Mouse (Mus musculus) neural tube, embryonic 15.5 days (tissue): ENCODE measurements around the gene Lamc1. TPM values are rescaled to one million over a fixed set of nuclear protein-coding genes. Genes with fewer than 3 reads are reported as not detected.
"Not testable (repeated sequence)": the region's sequence is repeated elsewhere in the genome, so short reads cannot be mapped to it uniquely, and the experiment has no call there.

Experiments
- ATAC-seq: fragments of 200-750 bp; cut with Nextera tagmentation; 2 replicates; pipeline ENCODE4 v1.8.0; 2017; ENCODE audit warnings: mild to moderate bottlenecking, moderate TSS enrichment, moderate library complexity; ENCODE audit not compliant: low FRiP score
- H3K27ac ChIP-seq: fragments of 300-500 bp; sonication (generic); replicated peaks from 2 replicates; pipeline ENCODE4 v1.5.1; 2015; ENCODE audit warnings: mild to moderate bottlenecking, inconsistent platforms
- H3K27me3 ChIP-seq: fragments of 300-500 bp; sonication (generic); replicated peaks from 2 replicates; pipeline ENCODE4 v1.6.1; 2015; ENCODE audit warnings: inconsistent platforms
- H3K36me3 ChIP-seq: fragments of 300-500 bp; sonication (generic); 2 replicates; pipeline ENCODE4 v1.6.1; 2015; ENCODE audit warnings: inconsistent platforms
- H3K4me1 ChIP-seq: fragments of 300-500 bp; sonication (generic); 2 replicates; pipeline ENCODE4 v1.6.1; 2015; ENCODE audit warnings: inconsistent platforms
- H3K4me2 ChIP-seq: fragments of 300-500 bp; sonication (generic); 2 replicates; pipeline ENCODE4 v1.6.1; 2015; ENCODE audit warnings: inconsistent platforms, mild to moderate bottlenecking, moderate library complexity
- H3K4me3 ChIP-seq: fragments of 300-500 bp; sonication (generic); replicated peaks from 2 replicates; pipeline ENCODE4 v1.5.1; 2015; ENCODE audit warnings: mild to moderate bottlenecking, inconsistent platforms
- H3K9ac ChIP-seq: fragments of 300-500 bp; sonication (generic); replicated peaks from 2 replicates; pipeline ENCODE4 v1.6.1; 2015; ENCODE audit warnings: mild to moderate bottlenecking, inconsistent platforms
- H3K9me3 ChIP-seq: fragments of 300-500 bp; sonication (generic); replicated peaks from 2 replicates; pipeline ENCODE4 v1.6.1; 2016; ENCODE audit warnings: inconsistent platforms
- WGBS: fragments of 180-500 bp; shearing (Covaris S2); methylation state at CpG from one replicate; pipeline ENCODE4 v1.1.7; 2015; ENCODE audit warnings: mixed read lengths; 5-methylcytosine and 5-hydroxymethylcytosine counted together
- polyA plus RNA-seq: library from polyadenylated mRNA; unstranded; fragments of >200 nt; fragmentation: Nextera tagmentation; extraction: Ambion mirVana; gene quantifications from 2 replicates; pipeline ENCODE4 v1.2.1, GENCODE M21; 2015

Lamc1 gene
- polyA plus RNA-seq, 1 experiment from 2014 or later = 17.1 TPM

DNA sequence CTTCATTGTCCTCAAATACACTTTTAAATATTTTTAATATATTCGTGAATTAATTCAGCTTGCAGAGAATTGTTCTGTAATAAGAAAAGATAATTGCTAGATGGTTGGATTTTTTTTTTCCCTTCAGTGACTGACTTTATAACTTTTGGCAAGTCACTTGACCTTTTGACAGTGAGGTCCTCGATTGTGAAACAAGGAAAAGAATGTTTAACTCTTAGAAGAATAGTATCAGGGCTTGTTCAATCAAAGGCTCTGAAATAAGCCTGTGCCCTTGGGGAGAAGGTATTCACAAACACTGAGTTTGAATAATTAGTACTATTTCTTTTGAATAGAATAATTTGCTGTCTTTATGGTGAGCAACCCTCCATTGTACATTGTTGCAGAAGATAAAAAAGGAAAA lies 21.9 kb upstream of the Lamc1 start:
- WGBS = 41% methylated on average over 2 of the region's 2 CpGs
- no peaks in the 10 kb centered on the region for H3K9me3 ChIP-seq

DNA sequence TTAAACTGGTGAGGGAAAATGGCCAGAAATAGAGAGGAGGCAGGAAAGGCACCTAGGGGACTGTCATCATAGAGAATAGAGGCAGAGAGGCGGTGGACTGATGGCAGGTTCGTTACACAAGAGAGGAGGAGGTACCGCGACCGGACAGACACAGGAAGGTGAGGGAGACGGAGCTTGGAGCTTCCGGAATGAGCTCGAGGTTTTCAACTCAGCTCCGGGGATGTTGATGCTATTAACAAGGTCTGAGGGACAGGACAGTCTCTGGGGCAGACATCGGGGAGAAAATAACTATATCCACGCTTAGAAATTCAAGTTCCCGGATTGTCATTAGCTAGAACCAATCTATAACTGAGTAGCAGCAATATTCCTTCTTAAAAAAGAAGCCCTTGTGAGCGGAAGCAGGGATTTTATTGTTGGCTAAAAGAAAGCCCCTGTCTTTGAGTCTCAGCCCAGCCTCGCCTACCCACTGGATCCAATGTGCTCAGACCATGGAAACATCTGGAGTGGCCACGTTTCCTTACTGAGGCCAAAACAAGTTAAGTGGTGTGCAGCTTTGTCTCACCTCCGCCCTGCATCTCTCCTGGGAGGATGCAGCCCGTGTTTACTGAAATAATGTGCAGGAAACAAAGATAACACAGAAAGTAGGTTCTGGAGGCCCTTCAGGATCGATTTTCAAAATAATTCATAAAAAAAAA lies 21.3 kb upstream of the Lamc1 start:
- Histone ChIP-seq H3K36me3 (no peaks in the 10 kb centered on the region), H3K27me3 (no peaks in the 10 kb centered on the region), H3K4me3 (no peak overlapping the region), H3K4me2 (no peak overlapping the region), H3K9me3 (no peaks in the 10 kb centered on the region), H3K4me1 (no peaks in the 10 kb centered on the region), H3K9ac (no peak overlapping the region), H3K27ac (no peak overlapping the region)
- 71% methylated on average over 18 of the region's 18 CpGs for WGBS
- no peak for ATAC-seq

More for the DNA sequence above, 21.9 kb upstream of the Lamc1 start:
- no peak overlapping the region for H3K9ac ChIP-seq
- H3K27me3 ChIP-seq = no peaks in the 10 kb centered on the region
- no peak overlapping the region for H3K4me2 ChIP-seq
- no peaks in the 10 kb centered on the region for H3K4me1 ChIP-seq
- H3K27ac ChIP-seq = no peak overlapping the region
- H3K36me3 ChIP-seq = no peaks in the 10 kb centered on the region
- ATAC-seq = no peak
- H3K4me3 ChIP-seq = no peak overlapping the region

DNA sequence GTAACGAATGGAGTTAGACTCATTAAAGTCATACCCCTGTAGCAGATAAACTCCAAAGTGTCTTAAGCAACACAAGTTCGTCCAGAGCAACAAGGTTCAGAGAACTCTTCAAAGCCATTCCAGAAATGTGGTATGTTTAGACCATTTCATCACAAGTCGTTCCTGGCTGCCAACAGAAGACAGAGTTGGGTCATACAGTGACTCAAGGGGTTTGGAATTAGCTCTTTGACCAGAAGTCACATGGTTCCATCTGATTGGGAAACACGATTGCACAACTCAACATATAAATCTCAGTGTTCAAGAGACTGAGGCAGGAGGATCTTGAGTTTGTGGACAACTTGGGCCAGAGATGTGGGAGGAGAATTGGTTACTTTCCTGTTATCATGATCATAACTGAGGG lies 18.4 kb upstream of the Lamc1 start:
- H3K4me3 ChIP-seq = no peak overlapping the region
- no peaks in the 10 kb centered on the region for H3K9me3 ChIP-seq
- no peaks in the 10 kb centered on the region for H3K36me3 ChIP-seq
- no peak overlapping the region for H3K4me2 ChIP-seq
- H3K27ac ChIP-seq = no peak overlapping the region
- H3K4me1 ChIP-seq = peaks cover 4% of the 10 kb centered on the region; the same call in 1 of the 2 replicates
- H3K9ac ChIP-seq = no peak overlapping the region
- H3K27me3 ChIP-seq = no peaks in the 10 kb centered on the region
- no peak for ATAC-seq
- 86% methylated on average over 4 of the region's 4 CpGs for WGBS

DNA sequence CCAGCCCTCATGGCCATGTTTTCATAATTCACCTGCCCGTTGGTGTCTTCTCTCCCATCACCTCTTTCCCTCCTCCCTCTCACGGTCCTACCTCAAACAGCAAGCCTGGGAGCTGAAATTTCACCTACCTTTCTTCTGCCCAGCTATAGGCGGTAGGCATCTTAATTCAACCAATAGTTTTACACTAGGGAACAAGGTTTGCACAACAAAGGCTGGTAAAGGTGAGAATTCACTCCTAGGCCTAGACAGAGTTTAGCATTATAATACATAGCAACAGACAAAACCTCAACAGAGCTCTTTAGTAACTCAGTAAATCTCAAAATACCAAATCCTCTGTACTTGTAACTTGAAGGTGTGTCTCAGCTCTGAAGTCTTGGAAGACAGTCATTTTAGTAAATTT lies 15.1 kb upstream of the Lamc1 start:
- ATAC-seq = no peak
- Histone ChIP-seq H3K9me3 (no peaks in the 10 kb centered on the region), H3K27ac (no peak overlapping the region), H3K4me1 (peaks cover 4% of the 10 kb centered on the region), H3K36me3 (no peaks in the 10 kb centered on the region), H3K27me3 (no peaks in the 10 kb centered on the region), H3K4me3 (no peak overlapping the region), H3K9ac (no peak overlapping the region), H3K4me2 (no peak overlapping the region)
- WGBS = 67% methylated on average over 3 of the region's 3 CpGs

GRCm38 (mm10) chr1:153347040-153347439 lies 14.5 kb upstream of the Lamc1 start:
- no peak for ATAC-seq
- 99% methylated on average over 2 of the region's 2 CpGs for WGBS
- no peaks in the 10 kb centered on the region for H3K9me3 ChIP-seq

DNA sequence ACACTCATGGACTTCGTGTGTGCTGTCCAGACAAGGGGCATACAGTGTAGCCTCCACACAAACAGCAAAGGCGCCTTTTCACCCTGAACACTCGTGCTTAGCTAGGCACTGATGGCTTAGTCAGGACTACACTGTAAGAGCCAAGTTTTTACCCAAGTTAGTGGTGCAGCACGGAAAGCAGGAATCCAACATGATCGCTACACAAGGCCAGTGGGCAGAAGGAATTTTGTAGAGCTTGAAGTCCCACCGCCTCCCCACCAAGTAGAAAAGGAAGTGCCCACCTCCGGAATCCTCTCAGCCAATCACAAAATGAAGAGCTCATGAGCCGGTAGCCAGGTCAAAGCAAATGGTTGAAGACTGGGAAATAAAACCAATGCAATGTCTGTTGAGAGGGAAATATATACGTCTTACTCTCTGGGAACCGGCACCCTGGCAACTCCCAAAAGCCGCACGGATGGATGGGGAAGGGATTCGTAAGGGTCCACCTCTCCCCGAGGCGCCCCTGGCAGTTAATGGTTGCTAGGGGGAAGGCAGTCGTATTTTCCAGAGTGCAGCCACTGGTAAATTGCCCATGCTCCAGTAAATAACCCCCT lies 13.2 kb upstream of the Lamc1 start:
- H3K27me3 ChIP-seq = no peaks in the 10 kb centered on the region
- no peaks in the 10 kb centered on the region for H3K9me3 ChIP-seq
- no peak; the same call in 1 of the 2 replicates for ATAC-seq
- peak overlapping the region; percentile 37 for H3K4me3 ChIP-seq
- 37% methylated on average over 16 of the region's 16 CpGs for WGBS
- no peaks in the 10 kb centered on the region for H3K36me3 ChIP-seq
- H3K9ac ChIP-seq = 0 out of 2 replicates have a peak overlapping the region, but pooled peaks have one; percentile 15
- peaks cover 4% of the 10 kb centered on the region for H3K4me1 ChIP-seq
- H3K27ac ChIP-seq = no peak overlapping the region; the same call in 1 of the 2 replicates
- H3K4me2 ChIP-seq = peak overlapping the region; percentile 54

More at GRCm38 (mm10) chr1:153347040-153347439, 14.5 kb upstream of the Lamc1 start:
- peaks cover 4% of the 10 kb centered on the region for H3K4me1 ChIP-seq
- H3K27me3 ChIP-seq = no peaks in the 10 kb centered on the region
- no peak overlapping the region for H3K4me3 ChIP-seq
- no peaks in the 10 kb centered on the region for H3K36me3 ChIP-seq
- H3K9ac ChIP-seq = no peak overlapping the region
- no peak overlapping the region for H3K27ac ChIP-seq
- no peak overlapping the region for H3K4me2 ChIP-seq

- Histone ChIP-seq H3K9me3 (no peaks in the 10 kb centered on the region), H3K4me2 (no peak overlapping the region), H3K36me3 (no peaks in the 10 kb centered on the region), H3K27me3 (no peaks in the 10 kb centered on the region), H3K27ac (no peak overlapping the region), H3K4me3 (no peak overlapping the region), H3K9ac (no peak overlapping the region), H3K4me1 (peaks cover 4% of the 10 kb centered on the region)
- ATAC-seq = no peak
- WGBS = 88% methylated on average over 2 of the region's 2 CpGs
These were observed 12.4 kb upstream of the Lamc1 start for GRCm38 (mm10) chr1:153345002-153345401.

DNA sequence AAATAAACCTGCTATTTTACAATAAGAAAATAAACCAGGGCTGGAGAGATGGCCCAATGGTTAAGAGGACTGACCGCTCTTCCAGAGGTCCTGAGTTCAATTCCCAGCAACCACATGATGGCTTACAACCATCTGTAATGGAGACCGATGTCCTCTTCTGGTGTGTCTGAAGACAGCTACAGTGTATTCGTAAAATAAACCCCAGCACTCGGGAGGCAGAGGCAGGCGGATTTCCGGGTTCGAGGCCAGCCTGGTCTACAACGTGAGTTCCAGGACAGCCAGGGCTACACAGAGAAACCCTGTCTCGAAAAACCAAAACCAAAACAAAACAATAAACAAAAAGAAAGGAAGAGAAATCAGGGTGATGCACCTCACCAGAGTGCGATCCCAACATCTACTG lies 2.9 kb upstream of the Lamc1 start:
- peaks cover 21% of the 10 kb centered on the region for H3K4me1 ChIP-seq
- H3K9me3 ChIP-seq, H3K36me3 ChIP-seq, H3K4me2 ChIP-seq, H3K4me3 ChIP-seq, H3K27ac ChIP-seq, H3K9ac ChIP-seq, H3K27me3 ChIP-seq, ATAC-seq: not testable (repeated sequence)
- WGBS = 95% methylated on average over 10 of the region's 10 CpGs

DNA sequence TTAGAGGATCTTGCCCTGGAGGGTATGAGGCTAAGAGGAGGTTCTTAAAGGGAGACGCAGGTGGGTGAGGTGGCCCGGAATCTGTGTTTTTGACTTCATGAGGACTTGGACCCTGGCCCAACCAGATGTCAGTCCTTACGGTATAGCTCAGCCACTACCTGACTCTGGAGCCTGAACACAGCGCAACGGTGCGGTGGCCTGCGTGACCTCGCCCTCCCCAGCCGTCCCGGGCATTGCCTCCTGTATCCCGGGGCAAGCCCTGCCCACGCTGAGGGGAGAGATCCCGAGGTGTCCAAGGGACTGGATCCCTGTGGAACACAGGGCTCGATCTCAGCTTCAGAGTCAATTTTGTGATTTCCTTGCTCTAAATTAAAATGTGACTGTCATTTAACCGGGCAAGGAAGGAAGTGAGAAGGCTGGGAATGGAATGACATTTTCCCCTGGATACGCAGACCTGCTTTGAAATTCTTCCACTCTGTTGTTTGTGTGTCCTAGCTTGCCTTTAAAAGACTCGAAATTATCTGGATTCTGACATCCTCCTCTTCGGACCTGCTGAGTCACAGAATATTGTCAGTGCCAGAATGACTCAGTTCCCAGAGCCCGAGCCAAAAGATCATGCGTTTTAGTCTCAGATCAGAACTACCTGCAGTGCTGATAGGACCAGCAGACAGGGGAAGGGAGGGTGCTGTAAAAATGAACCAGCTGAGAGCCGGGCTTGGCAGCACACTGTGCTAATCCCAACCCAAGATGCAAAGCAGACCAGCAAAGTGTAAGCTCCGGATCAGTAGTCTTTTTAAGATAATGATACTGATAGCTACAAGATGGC lies 923 bp upstream of the Lamc1 start:
- no peaks in the 10 kb centered on the region for H3K9me3 ChIP-seq
- ATAC-seq = peak; percentile 57
- H3K4me3 ChIP-seq = peak overlapping the region; percentile 82
- WGBS = 5% methylated on average over 22 of the region's 22 CpGs
- H3K27ac ChIP-seq = peak overlapping the region; percentile 89
- peak overlapping the region; percentile 77 for H3K4me2 ChIP-seq
- H3K36me3 ChIP-seq = no peaks in the 10 kb centered on the region
- peaks cover 36% of the 10 kb centered on the region for H3K4me1 ChIP-seq
- peak overlapping the region; percentile 92 for H3K9ac ChIP-seq
- H3K27me3 ChIP-seq = no peaks in the 10 kb centered on the region

- WGBS = under 1% methylated on average over 42 of the region's 42 CpGs
- H3K4me3 ChIP-seq = peak overlapping the region; percentile 82
- no peaks in the 10 kb centered on the region for H3K36me3 ChIP-seq
- peak; percentile 62 for ATAC-seq
- peak overlapping the region; percentile 92 for H3K9ac ChIP-seq
- no peaks in the 10 kb centered on the region for H3K27me3 ChIP-seq
- peak overlapping the region; percentile 89 for H3K27ac ChIP-seq
- peak overlapping the region; percentile 77 for H3K4me2 ChIP-seq
- peaks cover 41% of the 10 kb centered on the region for H3K4me1 ChIP-seq
- no peaks in the 10 kb centered on the region for H3K9me3 ChIP-seq
These were observed 666 bp downstream of the Lamc1 start for GRCm38 (mm10) chr1:153331796-153332443.

DNA sequence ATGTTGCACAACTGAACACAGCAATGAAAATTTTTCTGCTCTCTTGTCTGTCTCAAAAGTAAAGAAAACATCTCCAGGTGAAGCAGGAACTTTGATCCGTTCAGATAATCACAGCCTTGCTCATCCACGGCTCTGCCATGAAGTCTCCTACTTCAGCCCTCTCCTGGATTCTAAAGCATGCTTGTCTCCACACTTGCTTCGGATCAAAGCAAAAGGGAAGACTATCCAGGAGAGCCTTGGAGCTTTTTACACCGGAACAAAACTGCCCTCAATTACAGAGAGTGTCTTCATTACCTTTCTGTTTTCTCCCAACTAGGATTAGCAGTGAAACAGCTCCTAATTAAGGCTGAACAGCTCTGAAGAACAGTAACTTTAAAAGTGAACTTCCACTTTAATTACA lies 1.4 kb downstream of the Lamc1 start:
- peak overlapping the region; percentile 82 for H3K4me3 ChIP-seq
- H3K9ac ChIP-seq = peak overlapping the region; percentile 92
- H3K4me1 ChIP-seq = peaks cover 41% of the 10 kb centered on the region
- no peaks in the 10 kb centered on the region for H3K27me3 ChIP-seq
- H3K27ac ChIP-seq = no peak overlapping the region
- WGBS = 1% methylated on average over 4 of the region's 4 CpGs
- H3K9me3 ChIP-seq = no peaks in the 10 kb centered on the region
- peak overlapping the region; percentile 77 for H3K4me2 ChIP-seq
- no peak for ATAC-seq
- H3K36me3 ChIP-seq = no peaks in the 10 kb centered on the region
